Mouse (Mus musculus) spleen, postnatal 4 days (tissue): ENCODE results near the gene Rev1.

Source experiments
- DNase-seq, 2 experiments: peaks; one replicate each; pipeline ENCODE4 v3.0.0; 2022; ENCODE audit warnings: low spot score in 2 of 2

Gene Rev1

DNA sequence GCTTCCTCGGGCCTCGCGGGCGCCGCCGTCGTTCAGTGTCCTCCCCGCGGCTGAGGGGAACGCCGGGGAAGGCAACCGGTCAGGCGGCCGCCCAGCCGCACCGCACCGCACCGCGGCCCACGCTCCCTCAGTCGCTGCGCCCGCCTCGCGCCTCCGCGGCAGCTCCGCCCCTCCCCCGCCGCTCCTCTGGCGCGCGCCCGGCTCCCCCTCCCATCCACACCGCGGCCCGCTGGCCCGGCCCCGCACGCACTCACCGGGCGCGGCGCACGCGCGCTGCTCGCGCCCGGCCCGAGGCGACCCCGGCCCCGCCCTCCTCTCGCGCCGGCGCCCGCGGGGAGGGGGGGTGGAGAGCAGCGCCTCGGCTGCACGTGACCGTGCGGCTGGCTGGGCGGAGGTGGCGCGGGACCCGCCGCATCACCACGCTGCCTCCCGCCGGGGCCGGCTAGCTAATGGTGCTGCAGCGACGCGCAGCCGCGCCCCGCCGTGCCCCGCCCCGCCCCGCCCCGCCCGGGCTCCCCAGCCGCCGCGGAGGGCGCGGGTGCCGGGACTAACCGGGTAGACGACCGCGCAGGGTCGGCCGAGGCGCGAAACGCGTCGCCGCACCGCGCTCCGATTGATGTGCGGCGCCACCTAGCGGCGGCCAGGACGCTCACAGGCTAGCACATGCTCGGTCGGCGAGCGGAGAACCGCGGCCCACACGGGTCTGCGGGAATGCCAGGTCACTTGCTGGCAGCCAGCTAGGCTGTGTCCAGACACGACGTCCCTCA, at the start of gene Rev1:
TSS of gene Rev1 (minus strand) at position 301 of the 767 bp plus-strand sequence.
- peak; percentile 90 to 95 for DNase-seq

DNA sequence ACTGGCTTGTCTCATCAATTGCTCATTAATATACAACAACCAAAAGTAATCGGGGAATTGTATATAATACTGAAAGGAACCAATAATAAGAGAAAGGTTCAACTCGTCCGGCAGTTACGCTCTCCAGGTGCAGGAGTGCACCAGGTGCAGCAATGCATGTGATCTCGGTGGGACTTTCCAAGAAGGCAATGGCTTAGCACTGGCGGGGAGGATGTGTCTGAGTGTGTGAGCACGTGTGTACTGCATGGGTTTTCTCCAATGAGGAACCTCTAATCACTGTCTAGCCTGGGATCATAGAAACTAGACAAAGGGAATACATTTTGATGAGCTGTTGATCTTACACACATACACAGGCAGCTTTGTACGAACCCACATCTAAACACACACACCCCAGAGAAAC, 49.3 kb upstream of the Rev1 start:
- DNase-seq: no peak

DNA sequence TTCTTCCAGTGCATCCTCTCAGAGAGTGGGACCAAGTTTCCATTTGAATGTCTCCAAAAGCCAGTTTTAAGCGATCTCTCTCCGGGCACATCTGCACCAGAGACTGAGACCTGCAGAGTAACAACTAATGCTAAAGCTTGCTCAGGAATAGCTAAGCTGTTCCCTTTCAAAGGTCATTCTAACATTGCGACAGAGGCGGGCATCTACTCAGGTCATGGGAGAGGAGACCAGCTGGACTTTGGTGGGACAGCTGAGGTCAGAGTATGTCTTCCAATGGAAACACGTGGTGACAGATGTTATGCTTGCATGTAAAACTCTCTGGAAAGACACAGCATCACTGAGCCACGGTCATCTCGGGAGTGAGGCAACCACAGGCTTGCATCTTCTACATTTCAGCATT, 46.5 kb upstream of the Rev1 start:
- no peak for DNase-seq

DNA sequence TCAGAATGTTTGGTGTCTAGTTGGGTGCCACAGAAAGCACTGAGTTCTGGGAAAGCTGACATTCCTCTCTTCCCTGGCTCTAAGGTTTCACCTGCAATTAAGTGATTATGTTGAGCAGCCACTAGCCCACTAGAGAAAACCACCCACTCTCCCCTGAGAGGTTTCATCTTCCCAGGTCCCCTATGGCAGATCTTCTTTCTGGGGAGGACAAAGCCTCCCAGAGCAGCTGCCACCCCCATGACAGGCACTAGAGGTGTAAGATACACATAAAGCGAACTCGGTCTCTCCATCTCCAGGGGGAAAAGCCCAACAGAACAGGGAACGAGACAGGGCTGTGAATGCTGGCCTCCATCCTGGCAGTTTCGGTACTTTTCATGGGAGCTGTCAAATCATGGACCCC, 42.3 kb upstream of the Rev1 start:
- DNase-seq: no peak

DNA sequence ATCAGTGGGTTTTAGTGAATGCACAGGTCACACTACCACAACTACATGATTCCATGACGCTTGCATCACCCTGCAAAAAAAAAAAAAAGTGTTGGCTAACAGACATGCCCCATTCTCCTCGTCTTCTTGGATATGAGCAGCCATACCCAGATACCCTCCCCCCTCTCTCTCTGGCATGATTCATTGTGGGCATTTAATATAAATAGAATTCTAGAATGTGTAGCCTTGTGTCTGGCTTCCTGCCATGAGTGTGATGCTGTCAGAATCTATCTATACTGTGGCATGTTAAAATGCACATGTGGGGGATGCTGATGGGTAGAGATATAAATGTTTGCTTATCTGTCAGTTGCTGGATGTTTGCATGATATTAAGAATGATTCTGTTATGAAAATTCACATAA, 36.1 kb upstream of the Rev1 start:
- no peak for DNase-seq

DNA sequence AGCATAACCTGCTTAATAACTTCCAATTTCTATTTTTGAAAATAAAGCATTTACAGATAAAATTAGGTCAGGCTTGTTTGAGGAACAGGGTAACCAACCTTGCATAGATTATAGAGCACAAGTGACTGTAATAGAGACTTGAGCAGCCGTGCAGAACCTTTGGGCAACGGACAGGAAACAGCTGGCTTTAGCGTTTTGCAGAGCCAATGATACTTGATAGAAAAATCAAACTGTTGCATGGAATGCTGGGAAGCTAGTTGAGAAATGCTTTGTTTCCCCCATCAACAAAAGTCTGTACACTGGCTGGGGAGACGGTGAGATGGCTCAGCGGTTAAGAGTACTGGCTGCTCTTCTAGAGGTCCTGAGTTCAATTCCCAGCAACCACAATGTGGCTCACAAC, 20.5 kb upstream of the Rev1 start:
- DNase-seq: no peak

DNA sequence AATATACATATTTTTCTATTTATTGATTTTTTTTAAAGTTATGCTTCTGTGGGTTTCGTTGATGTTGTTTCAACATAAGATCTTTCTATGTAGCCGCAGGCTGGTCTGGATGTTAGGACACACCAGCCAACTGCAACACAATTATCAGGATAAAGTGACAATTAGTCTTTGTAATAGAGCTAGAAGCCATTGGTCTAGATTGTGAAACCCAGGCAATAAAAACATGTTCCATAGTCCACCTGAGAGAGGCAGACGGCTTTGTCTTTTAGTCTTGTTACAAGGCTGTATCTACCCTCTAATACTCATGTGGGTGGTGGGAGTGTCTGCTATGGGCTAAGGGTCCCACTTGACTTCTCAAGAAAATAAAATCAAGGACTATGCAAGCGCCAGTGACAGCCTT, 16.4 kb upstream of the Rev1 start:
- no peak for DNase-seq

DNA sequence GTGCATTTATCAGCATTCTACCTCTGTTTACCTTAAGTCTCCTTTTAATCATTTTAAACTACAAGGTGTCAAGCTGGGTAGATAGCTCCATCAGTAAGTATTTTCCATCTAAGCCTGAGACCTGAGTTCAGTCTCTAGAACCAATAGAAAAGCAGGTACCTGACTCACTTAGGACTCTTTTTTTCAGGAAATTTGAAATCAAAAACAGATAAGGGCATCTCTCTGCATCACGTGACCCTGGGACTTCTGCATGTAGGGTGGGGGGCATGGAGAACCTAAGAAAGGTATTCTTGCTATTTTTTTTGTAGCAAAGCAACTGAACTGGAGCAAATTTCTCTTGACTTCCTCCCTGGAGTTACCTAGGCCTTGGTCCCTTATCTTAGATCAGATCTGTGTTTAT, 11.8 kb upstream of the Rev1 start:
- no peak for DNase-seq

DNA sequence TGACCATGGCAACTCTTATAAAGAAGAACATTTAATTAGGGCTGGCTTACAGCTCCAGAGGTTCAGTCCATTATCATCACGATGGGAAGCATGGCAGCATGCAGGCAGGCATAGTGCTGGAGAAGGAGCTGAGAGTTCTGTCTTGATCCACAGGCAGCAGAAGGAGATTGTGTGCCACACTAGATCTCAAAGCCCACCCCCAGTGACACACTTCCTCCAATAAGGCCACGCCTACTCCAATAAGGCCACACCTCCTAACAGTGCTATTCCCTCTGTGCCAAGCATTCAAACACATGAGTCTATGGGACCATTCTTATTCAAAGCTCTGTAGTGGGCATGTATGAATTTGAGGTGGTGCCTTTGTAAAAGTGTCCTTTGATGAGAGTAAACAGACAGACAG, 11.3 kb upstream of the Rev1 start:
- DNase-seq: no peak

DNA sequence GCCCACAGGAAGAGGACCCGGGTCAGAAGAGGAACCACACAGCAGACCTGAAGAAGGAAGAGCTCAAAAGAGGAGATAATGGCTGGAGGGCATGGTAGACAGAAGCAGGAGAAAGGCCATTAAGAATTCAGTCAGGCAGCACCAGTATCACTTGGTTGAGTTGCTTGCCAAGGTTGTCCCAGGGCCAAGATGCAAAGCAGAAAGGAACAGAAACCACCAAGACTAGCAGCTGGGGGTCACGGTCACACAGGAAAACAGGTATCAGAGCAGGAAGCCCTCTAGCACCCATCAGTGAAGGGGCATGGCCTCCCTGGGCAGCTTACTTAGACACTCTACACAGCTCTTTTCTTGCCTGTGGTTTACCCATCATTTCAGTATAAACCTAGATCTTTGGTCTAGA, 9.8 kb upstream of the Rev1 start:
- DNase-seq: peak in 1 of 2 experiments; percentile 31

DNA sequence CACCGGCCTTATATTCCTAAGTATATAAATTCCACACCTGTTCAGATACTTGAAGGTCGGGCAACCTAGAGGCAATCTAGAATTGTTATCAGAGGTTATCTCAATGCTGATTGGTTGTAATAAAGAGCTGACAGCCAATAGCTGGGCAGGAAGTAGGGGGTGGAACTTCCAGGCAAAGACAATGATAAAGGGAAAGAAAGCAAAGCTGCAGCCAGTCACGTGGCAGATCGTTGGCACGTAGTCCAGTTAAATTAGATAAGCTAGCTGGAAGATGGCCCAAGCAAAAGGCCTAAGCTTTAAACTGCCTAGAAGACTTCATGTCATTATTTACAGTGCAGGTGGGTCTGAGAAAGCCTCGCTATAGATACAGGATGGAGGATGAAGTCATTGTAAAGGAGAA, 3.3 kb upstream of the Rev1 start:
- DNase-seq: no peak

DNA sequence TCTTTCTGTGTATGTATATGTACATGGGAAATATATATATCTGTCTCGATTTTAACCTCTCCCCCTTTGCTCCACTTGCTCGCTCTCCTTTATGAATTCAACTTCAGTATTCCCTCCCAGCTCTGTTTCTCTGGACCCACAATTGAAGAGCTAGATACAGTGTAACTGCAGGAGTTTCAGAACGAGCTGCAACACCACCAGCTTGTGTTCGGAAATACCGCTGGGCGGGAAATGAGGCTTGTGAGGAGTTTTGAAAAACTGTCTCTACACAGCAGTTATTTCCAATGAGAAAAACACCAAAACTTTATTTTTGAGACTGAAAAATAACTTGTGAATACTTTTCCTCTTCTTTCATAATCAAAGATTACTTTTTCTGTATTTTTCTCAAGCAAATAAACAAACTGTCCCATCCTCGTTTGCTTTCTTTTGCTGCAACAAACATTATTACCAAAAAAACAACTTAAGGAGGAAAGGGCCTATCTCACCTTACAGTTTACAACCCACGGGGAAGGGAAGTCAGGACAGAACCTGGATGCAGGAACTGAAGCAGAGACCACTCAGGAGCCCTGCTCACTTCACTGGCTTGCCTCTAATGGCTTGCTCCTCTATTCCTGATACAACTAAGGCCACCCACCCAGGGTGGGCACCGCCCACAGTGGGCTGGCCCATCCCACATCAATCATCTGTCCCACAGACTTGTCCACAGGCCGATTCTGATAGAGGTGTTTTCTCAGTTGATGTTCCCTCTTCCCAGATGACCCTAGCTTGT, 1.3 kb upstream of the Rev1 start:
- peak; percentile 68 to 77 for DNase-seq

DNA sequence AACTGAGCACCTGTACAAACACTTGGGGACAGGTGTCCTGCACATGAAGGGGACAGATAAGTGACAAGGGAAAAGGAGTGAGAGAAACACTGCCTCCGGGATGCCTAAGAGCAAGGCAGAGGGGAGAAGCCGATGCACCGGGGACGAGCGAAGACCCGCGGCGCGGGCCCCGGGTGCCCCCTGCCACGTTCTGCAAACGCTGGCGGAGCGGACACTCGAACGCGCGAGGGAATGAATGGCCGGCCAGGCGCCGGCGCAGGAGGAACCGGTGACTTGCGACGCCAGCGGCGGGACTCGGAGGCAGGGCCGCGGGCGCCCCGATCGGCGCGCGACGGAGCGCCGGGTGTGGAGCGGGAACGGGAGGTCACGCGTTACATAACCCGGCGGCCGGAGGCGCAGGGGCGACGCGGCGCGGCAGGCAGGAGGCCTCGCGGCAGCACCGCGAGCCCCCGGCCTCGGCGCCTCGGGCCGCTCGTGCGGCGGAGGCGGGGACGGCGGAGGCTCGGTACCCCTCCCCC, 623 bp downstream of the Rev1 start:
- peak; percentile 52 to 82 for DNase-seq

DNA sequence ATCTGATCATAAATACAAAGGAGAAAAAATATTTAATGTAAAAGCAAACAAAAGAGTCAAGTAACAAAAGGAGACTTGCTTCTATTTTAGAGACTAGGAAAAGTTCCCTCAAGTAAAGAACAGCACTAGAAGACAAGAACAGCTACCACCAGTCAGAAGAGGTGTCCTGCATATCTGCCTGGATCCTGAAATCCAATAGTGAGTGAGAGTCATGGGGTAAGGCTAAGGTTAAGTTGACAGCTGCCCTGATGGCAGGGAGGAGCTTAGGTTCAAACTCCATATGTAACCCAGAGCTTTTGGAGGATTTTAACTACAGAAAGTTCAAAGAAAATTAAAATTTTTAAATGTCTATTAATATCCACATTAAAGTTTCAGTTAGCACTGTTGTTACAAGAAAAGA, 2.6 kb downstream of the Rev1 start:
- no peak for DNase-seq

DNA sequence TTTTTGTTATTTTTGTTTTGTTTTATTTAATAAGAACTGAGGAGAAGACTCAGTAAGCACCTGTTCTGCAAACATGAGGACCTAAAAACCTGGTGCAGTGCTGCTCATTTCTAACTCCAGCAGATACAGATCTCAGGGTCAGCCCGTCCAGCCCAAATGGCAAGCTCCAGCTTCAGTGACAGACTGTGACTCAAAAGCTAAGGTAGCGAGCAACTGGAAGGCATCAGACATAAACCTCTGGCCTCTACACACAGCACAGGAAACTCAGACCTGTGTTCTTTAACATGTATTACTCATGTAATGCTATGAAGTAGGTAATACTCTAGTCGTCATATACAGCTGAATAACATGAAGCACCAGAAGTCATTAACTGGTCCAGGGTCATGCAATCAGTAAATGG, 3.2 kb downstream of the Rev1 start:
- no peak for DNase-seq

DNA sequence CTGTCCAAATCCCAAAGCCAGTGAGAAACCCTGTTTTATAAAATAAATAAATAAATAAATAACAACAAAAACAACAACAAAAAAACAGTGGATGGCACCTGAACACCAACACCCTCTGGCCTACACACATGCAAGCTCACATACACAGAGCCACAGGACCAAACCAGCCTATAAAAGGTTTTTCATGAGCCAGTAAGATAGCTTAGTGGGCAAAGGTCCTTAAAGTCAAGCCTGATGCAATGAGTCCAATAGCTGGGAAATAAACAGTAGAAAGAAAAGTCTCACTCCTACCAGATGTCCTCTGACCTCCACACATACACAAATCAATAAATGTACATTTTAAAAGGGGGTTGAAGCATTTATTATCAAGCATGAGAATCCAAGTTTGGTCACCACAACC, 5.3 kb downstream of the Rev1 start:
- DNase-seq: no peak

DNA sequence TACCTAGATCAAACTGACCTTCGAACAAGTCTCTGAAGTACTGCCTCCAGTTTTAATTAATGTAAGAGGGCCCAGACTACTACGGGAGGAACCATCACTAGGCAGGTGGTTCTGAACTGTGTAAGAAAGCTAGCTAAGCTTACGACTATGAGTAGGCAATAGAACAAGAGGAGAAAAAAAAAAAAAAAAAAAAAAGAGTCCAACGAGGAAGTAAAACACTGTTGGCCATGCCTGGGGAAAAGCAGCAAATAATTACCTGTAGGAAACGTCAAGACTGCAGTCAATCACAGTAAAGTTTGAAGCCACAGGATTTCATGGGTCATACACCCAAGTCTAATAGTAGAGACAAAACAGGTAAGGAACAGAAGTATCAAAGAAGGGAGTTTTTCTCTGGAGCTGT, 8.7 kb downstream of the Rev1 start:
- no peak for DNase-seq

DNA sequence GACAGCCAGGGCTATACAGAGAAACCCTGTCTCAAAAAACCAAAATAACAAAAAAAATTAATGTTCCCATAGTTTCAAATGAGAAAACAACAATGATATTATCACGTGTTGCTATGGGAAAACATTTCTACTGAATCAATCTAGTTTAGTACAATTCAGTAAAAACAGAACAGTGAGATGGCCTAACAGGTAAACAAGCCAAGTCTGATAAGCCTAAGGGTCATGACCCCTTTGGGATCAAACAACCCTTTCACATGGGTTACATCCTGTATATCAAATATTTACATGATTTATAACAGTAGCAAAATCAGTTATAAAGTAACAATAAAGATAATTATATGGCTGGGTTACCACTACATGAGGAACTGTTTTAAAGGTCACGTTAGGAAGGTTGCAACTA, 11.0 kb downstream of the Rev1 start:
- no peak for DNase-seq

DNA sequence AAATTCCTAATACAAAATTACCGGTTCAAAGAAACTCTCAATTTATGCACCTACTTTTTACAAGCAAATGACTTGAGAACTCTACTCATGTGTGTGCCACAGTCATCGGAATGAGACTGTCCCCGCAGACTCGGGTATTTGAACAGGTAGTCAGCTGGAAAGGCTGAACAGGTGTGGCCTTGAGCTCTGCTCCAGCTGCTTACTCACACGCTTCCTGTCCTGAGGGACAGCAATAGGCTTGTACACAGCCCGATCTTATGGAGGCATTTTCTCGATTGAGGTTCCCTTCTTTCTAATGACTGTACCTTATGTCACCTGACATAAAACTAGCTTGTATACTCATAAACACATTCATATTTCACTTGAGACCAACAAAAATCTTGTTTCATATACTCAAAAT, 19.8 kb downstream of the Rev1 start:
- no peak for DNase-seq

DNA sequence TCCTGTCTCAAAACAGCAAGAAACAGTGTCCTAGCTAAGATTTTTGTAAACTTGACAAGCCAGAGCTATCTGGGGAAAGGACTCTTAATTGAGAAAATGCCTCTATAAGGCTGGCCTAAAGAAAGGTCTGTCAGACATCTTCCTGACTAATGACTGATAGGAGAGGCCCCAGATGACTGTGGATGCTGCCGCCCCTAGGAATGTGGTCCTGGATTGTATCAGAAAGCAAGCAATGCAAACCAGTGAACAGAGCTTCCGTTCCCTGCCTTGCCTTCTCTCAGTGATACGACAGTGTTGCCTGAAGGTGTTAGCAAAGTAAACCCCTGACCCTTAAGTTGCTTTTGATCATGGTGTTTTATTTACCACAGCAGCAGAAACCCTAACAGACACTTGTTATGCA, 25.8 kb downstream of the Rev1 start:
- no peak for DNase-seq

DNA sequence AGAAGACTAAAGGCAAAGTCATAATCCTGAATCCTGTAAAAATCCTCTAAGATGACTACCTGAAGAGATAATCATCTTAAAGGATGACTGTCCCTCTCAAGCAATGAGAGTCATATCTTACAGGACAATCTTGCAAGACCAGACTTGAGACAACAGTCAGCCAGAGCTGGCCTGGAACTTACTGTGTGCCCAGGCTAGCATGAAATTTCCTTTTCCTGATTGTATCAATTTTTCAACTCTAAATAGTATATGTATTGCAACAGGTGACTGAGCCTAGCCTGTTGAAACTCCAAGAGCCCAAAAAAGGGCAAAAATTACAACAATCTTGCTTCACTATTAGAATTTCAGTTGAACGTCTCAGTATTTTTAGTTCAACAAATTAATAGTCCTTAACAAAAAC, 26.4 kb downstream of the Rev1 start:
- DNase-seq: no peak

DNA sequence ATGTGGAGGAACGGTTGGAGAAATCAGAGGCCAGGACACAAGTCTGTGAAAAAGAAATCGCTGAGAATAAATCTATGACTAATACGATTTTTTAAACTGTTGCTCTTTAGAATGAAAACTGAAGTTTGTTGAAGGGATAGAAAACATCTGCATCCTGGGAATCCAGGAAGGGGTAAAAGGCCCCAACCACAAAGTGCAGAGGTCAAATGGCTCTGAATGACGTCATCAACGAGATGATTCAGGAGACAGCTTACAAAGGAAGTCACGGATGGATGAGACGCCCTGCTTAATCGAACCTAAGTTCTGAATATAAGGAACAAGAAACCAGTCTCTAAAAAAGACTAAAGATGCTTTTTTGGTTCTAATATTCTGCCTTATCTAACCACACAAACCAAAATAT, 48.3 kb downstream of the Rev1 start:
- no peak for DNase-seq

DNA sequence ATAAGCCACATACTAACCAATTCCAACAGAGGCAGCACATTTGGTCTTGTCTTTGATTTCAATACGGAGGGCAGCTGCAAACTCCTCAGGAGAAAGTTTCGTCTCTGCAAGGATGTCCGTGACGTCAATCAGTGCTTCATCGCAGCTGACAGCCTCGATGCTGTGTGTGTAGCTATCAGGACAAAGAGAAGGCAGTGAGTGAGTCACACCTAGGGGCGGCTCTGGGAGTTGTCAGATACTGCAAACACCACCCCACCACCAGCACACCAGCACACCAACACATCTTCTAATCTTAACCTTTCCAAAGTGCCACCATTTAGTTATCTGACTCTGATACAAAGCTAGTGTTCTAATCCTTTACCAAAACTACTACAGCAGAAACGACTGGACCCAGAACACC, 58.3 kb downstream of the Rev1 start:
- DNase-seq: no peak
